Mouse (Mus musculus) liver, postnatal 0 days (tissue): ENCODE results near the gene Rnf150. TPM values are rescaled to one million over a fixed set of nuclear protein-coding genes. Genes with fewer than 3 reads are reported as not detected.

Experiments used
- ATAC-seq: fragments of 200-750 bp; cut with Nextera tagmentation; 2 replicates; pipeline ENCODE4 v1.8.0; 2017; ENCODE audit warnings: mild to moderate bottlenecking, moderate library complexity
- DNase-seq: peaks from one replicate; pipeline ENCODE4 v3.0.0-alpha.2; 2016
- H3K27ac ChIP-seq: fragments of 300-500 bp; sonication (generic); 2 replicates; pipeline ENCODE4 v1.5.1; 2014; ENCODE audit warnings: antibody characterized with exemption, moderate library complexity, mild to moderate bottlenecking, low read depth
- H3K27me3 ChIP-seq: fragments of 300-500 bp; sonication (generic); 2 replicates; pipeline ENCODE4 v1.6.1; 2014; ENCODE audit warnings: low read length, control low read depth, mixed read lengths; ENCODE audit not compliant: insufficient read depth
- H3K36me3 ChIP-seq: fragments of 300-500 bp; sonication (generic); replicated peaks from 2 replicates; pipeline ENCODE4 v1.6.1; 2014; ENCODE audit warnings: mild to moderate bottlenecking, control low read depth, low read length, moderate library complexity, mixed read lengths; ENCODE audit not compliant: insufficient read depth
- H3K4me1 ChIP-seq: fragments of 300-500 bp; sonication (generic); 2 replicates; pipeline ENCODE4 v1.6.1; 2014; ENCODE audit warnings: antibody characterized with exemption, mild to moderate bottlenecking, control low read depth; ENCODE audit not compliant: insufficient read depth
- H3K4me2 ChIP-seq: fragments of 300-500 bp; sonication (generic); 2 replicates; pipeline ENCODE4 v1.6.1; 2014; ENCODE audit warnings: low read depth, mild to moderate bottlenecking, low read length, moderate library complexity, mixed read lengths
- H3K4me3 ChIP-seq: fragments of 300-500 bp; sonication (generic); 2 replicates; pipeline ENCODE4 v1.5.1; 2014; ENCODE audit warnings: low read depth, low read length
- H3K9ac ChIP-seq: fragments of 300-500 bp; sonication (generic); replicated peaks from 2 replicates; pipeline ENCODE4 v1.6.1; 2014; ENCODE audit warnings: mild to moderate bottlenecking, moderate library complexity
- H3K9me3 ChIP-seq: fragments of 300-500 bp; sonication (generic); 2 replicates; pipeline ENCODE4 v1.6.1; 2016; ENCODE audit warnings: mild to moderate bottlenecking, control low read depth, low read length, mixed read lengths
- CTCF ChIP-seq: sonication (generic); IDR thresholded peaks from 2 replicates; pipeline ENCODE4 v1.5.1; 2016; ENCODE audit warnings: antibody characterized with exemption, low read depth
- EP300 ChIP-seq: IDR thresholded peaks from 2 replicates; pipeline ENCODE4 v1.6.1; 2016; ENCODE audit warnings: antibody characterized with exemption, low read depth, mild to moderate bottlenecking
- WGBS: fragments of 180-500 bp; shearing (Covaris S2); extraction: QIAGEN DNeasy Blood & Tissue Kit; methylation state at CpG from one replicate; pipeline ENCODE4 v1.1.7; 2014; ENCODE audit not compliant: insufficient replicate concordance; 5-methylcytosine and 5-hydroxymethylcytosine counted together
- polyA plus RNA-seq: library from polyadenylated mRNA; unstranded; fragments of >200 nt; fragmentation: Nextera tagmentation; extraction: Ambion mirVana; gene quantifications from 2 replicates; pipeline ENCODE4 v1.2.1, GENCODE M21; 2015

Gene Rnf150
- polyA plus RNA-seq, 1 experiment from 2014 or later: 0.14 TPM

DNA sequence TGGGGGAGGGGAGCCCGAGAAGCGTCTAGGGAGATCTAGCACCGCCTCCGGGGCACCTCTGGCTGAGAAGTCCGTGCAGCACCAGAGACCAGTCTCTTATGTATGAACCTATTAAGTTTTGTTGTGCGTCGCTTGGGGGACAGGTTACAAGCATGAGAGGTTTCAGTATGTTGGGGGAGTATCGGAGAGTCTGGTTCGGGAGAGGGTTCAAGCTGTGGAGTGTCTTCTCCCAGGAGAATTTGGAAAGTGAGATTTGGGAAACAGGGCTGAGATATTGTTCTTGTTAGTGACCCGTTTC, 1.3 kb downstream of the Rnf150 start:
- no peaks in the 10 kb centered on the region for H3K9me3 ChIP-seq
- peak overlapping the region; percentile 92 for H3K4me2 ChIP-seq
- H3K4me3 ChIP-seq: peak overlapping the region; percentile 62
- H3K27ac ChIP-seq: no peak overlapping the region
- ATAC-seq: no peak
- 4% methylated on average over 10 of the region's 10 CpGs for WGBS
- H3K36me3 ChIP-seq: no peaks in the 10 kb centered on the region
- TF ChIP-seq CTCF (no peak), EP300 (no peak)
- H3K27me3 ChIP-seq: peaks cover 24% of the 10 kb centered on the region
- H3K4me1 ChIP-seq: peaks cover 5% of the 10 kb centered on the region; the same call in 1 of the 2 replicates
- H3K9ac ChIP-seq: peak overlapping the region; percentile 63
- DNase-seq: no peak

DNA sequence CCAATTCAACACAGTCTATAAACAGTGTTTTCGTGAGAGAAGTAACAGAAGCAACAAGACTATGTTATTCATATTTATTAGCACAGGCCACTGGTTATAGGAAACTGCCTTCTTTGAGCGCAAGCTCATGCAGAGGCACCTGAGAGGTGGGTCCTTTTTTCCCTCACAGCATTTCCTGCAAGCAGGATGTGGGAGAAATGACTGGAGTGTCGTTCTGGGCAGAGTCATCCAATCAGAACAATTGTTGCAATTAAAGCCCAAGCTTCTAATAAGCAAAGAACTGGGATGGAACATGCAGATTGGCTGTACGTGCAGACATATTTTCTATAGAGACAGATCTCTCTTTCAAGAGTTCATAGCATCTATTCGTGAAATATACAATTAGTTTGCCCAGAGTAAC, 2.1 kb downstream of the Rnf150 start:
- WGBS: 55% methylated on average over 5 of the region's 5 CpGs
- no peak for DNase-seq
- no peak overlapping the region for H3K4me3 ChIP-seq

DNA sequence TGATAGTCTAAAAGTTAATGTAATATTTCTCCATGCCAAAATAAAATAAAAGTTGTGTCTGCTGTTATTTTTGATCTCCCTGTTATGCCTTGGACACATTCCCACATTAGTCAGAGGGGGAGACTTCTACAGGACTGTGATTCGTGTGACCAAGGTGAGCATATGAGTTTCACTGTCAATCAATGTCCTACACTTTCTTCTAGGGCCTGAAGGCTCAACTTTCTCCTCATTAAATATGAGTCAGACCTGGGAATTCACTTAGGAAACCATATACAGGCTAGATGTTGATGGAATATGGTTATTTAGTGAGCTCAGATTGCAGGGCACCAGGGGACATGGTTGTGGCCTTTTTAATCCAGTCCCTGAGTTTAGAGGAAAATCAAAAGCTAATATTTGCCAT, 3.1 kb downstream of the Rnf150 start:
- Histone ChIP-seq H3K4me2 (no peak overlapping the region), H3K4me1 (peaks cover 5% of the 10 kb centered on the region; the same call in 1 of the 2 replicates), H3K36me3 (no peaks in the 10 kb centered on the region), H3K27me3 (peaks cover 24% of the 10 kb centered on the region), H3K9ac (no peak overlapping the region), H3K4me3 (no peak overlapping the region), H3K9me3 (no peaks in the 10 kb centered on the region), H3K27ac (no peak overlapping the region)
- 44% methylated on average over 1 of the region's 1 CpGs for WGBS
- no peak for ATAC-seq
- DNase-seq: no peak
- TF ChIP-seq CTCF (no peak), EP300 (no peak)

More for the DNA sequence above, 2.1 kb downstream of the Rnf150 start:
- Histone ChIP-seq H3K4me1 (peaks cover 5% of the 10 kb centered on the region; the same call in 1 of the 2 replicates), H3K4me2 (peak overlapping the region; percentile 92; the same call in 1 of the 2 replicates), H3K9me3 (no peaks in the 10 kb centered on the region), H3K27me3 (peaks cover 24% of the 10 kb centered on the region), H3K36me3 (no peaks in the 10 kb centered on the region), H3K27ac (no peak overlapping the region), H3K9ac (no peak overlapping the region)
- no peak for ATAC-seq
- TF ChIP-seq EP300: no peak
- TF ChIP-seq CTCF: no peak

DNA sequence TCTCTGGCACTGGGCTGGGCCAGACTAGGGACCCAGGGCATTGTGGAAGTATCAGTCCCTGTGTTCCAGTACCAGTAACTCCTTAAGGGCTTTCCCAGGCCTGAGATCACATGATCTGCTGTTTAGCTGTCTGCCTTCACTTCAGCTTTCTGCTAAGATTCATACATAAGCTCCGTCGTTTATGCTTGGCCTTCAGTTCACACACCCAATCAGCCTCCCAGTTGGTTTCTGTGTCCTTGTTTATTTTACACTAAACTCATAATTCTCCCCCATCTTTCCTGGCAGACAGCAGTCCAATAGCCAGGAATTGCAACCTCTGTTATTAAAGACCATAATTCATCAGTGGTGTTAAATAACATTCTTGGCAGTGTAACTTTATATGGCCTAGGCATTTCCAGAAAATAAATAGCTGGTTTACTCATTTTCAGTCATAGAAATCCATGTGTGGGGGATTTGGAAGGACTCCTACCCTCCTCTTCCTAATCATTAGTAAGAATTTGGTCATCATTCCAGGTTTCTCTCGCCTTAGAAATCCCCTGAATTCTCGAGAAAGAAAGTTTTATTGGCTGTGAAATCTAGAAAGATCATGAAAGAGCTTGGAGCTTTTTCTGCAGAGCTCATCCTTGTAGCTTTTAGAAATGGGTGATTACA, 7.8 kb downstream of the Rnf150 start:
- Histone ChIP-seq H3K9ac (no peak overlapping the region), H3K4me2 (no peak overlapping the region), H3K4me3 (no peak overlapping the region), H3K9me3 (no peaks in the 10 kb centered on the region), H3K27me3 (no peaks in the 10 kb centered on the region), H3K36me3 (no peaks in the 10 kb centered on the region), H3K4me1 (no peaks in the 10 kb centered on the region), H3K27ac (no peak overlapping the region)
- ATAC-seq (no peak), DNase-seq (no peak)
- TF ChIP-seq EP300: no peak
- TF ChIP-seq CTCF: no peak
- 64% methylated on average over 4 of the region's 4 CpGs for WGBS

DNA sequence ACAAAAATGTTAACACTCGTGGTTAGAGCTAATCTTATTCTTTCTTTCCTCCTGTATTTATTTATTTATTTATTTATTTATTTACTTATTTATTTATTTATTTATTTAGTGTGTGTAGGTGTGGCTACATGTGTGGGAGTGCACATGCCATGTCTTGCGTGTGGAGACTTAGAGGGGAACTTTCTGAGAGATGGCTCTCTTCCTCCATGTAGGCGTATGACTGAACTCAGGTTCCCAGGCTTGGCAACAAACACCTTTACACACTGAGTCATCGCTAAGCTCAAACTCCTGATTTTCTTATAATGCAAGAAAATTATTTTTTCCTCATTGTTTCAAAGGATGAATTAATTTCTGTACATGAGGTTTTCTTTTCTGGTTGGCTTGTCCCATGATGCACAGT, 8.8 kb downstream of the Rnf150 start:
- WGBS: 61% methylated on average over 4 of the region's 4 CpGs
- Histone ChIP-seq H3K27me3 (no peaks in the 10 kb centered on the region), H3K27ac (no peak overlapping the region), H3K4me2 (no peak overlapping the region), H3K9ac (no peak overlapping the region), H3K4me3 (no peak overlapping the region), H3K36me3 (no peaks in the 10 kb centered on the region), H3K9me3 (no peaks in the 10 kb centered on the region), H3K4me1 (no peaks in the 10 kb centered on the region)
- TF ChIP-seq CTCF: no peak
- no peak for TF ChIP-seq EP300
- ATAC-seq (no peak), DNase-seq (no peak)

DNA sequence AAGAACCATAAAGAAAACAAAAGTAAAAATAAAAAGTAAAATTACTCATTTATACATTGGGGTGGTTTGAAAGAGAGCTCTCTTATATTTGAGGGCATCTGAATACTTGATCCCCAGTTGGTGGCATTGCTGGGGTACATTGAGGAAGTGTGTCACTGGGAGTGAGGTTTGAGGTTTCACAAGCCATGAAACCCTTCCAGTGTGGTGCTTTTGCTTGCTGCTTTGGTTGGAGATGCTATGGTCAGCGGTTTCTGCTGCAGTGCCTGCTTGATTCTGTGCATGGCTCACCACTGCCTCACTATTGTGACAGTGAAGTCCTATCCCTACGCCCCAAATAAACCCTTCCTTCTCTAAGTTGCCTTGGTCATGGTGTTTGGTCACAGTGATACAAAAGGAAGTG, 10.9 kb downstream of the Rnf150 start:
- no peaks in the 10 kb centered on the region for H3K36me3 ChIP-seq
- no peak overlapping the region for H3K4me3 ChIP-seq
- H3K9me3 ChIP-seq: no peaks in the 10 kb centered on the region
- H3K27ac ChIP-seq: no peak overlapping the region
- ATAC-seq: no peak
- no peak for DNase-seq
- no peaks in the 10 kb centered on the region for H3K4me1 ChIP-seq
- no peak overlapping the region for H3K9ac ChIP-seq
- 34% methylated on average over 2 of the region's 2 CpGs for WGBS
- H3K4me2 ChIP-seq: no peak overlapping the region
- TF ChIP-seq CTCF: no peak
- no peak for TF ChIP-seq EP300
- no peaks in the 10 kb centered on the region for H3K27me3 ChIP-seq
